Mouse (Mus musculus) G1E (cell line): ENCODE measurements around the gene Golph3.
A peak's percentile ranks its signal among the peaks of the same experiment; 100 is the strongest.

Experiments used
- CTCF ChIP-seq: IDR thresholded peaks from 2 replicates; pipeline ENCODE4 v1.5.1; 2012; ENCODE audit warnings: low read depth, low read length, inconsistent platforms, mixed read lengths
- GATA1 ChIP-seq: IDR thresholded peaks from 2 replicates; pipeline ENCODE4 v1.6.1; 2012; ENCODE audit warnings: borderline replicate concordance, low read length, inconsistent platforms, mixed read lengths
- GATA2 ChIP-seq: IDR thresholded peaks from 2 replicates; pipeline ENCODE4 v1.6.1; 2012; ENCODE audit warnings: low read depth, low read length, inconsistent platforms, borderline replicate concordance
- POLR2AphosphoS5 ChIP-seq: IDR thresholded peaks from 2 replicates; pipeline ENCODE4 v1.6.1; 2012; ENCODE audit warnings: low read depth, low read length, inconsistent platforms; ENCODE audit not compliant: insufficient replicate concordance
- TAL1 ChIP-seq: conservative IDR thresholded peaks from 2 replicates; pipeline ENCODE4 v1.6.1; 2012; ENCODE audit warnings: low read depth, low read length, inconsistent platforms, mixed read lengths

DNA sequence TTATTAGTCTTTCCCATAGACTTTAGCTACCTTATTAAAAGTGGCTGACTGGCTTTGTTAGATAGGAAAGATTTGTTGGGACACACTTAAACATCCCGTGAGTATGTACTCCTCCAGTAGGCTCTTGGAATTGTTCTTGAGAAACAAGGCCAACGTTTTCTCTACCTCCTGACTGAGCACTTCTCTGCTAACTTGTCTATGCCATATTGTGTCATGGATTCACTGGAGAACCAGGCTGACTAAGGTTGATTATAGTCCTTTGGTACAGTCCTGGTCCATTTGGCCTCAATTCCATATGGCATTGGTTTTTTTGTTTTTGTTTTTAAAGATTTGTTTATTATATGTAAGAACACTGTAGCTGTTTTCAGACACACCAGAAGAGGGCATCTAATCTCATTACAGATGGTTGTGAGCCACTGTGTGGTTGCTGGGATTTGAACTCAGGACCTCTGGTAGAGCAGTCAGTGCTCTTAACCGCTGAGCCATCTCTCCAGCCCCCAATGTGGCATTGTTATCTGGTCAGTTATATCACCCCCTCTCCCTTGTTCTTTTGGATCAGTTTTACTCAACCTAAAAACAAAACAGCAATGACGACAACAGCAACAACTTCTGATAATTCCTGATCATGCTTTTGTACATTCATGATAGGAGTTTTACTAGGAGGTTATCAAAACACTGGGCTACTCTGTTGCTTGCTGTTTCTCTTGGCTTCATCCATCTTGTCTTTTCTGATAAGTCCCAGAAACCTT is 16.0 kb downstream of the Golph3 start:
- no peak for TF ChIP-seq CTCF
- TF ChIP-seq GATA1: no peak
- TF ChIP-seq GATA2: no peak
- TF ChIP-seq TAL1: 0 out of 2 replicates have a peak, but pooled peaks have one; percentile 23
- no peak; the same call in 1 of the 2 replicates for TF ChIP-seq POLR2AphosphoS5
